Mouse (Mus musculus): Measurements from ENCODE around the gene Gm45808.
"Not testable (repeated sequence)": the region's sequence is repeated elsewhere in the genome, so short reads cannot be mapped to it uniquely, and the experiment has no call there.

Gene Gm45808

DNA sequence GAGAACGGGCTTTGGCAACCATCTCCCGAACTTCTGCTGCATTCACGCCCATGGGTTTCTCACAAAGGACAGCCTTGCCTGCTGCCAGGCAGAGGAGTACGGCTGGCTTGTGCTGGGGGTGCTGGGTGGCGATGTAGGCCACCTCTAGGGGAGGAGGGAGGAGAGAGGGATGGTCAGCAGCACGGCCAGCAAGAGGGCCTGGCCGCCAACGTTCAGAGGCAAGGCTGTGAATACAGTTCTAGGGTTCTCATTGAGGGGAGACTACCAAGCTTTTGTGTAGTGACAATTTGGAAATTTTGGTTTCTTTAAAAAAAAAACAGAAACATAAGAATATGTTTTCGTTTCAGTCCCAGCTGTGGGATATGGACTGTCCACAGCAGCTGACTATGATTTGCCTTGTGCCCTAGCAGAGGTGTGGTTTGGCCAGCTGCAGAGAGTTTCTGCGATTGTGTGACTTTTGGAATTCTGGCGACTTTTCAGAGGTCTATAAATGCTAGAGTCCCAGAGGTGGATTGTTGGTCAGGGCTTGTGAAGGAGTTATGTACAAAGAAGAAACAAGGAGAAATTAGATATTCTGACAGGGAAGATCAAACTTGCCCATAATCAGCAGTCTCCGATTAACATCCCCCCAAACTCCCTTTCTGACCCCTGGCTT, at the start of gene Gm45808:
Gm45808 (minus strand) TSS at position 51 of the 655 bp plus-strand sequence.
- no peak for DNase-seq (ENCODE audit: inconsistent age in 2 of 2, low spot score in 1 of 2)

DNA sequence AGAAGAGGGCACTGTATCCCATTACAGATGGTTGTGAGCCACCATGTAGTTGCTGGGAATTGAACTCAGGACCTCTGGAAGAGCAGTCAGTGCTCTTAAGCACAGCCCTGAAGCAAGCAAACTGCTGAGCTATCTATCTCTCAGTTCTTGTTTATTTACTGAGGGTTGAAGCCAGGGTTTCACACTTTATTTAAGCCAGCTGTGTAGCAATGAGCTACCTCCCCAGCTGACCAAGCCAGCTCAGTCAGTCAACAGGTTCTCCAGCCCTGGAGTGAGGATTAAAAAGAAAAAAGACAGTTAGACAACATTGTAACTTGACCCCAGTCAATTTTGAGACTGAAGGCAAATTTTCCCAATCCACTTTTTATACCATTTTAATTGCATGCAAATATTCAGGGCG, 49.1 kb upstream of the Gm45808 start:
- no peak for DNase-seq (ENCODE audit: inconsistent age in 2 of 2, low spot score in 1 of 2)

DNA sequence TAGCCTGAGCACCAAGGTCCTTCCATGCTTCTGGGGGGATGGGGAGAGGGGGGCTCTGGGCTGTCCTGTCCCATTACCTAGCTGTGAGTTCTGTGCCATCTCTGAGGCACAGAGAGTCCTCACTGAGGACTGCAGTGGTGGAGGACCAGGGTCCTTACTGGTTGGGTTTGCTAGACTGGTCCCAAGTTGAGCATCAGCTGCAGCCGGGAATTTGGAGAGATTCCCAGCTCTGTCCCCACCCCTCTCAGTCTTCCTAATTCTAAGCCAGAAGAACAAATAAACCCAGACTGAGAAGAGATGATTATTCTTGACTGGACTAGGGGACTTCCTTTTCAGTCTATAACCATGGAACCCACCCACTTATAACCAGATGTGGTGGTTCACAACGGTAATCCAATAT, 44.0 kb upstream of the Gm45808 start:
- DNase-seq (ENCODE audit: inconsistent age in 2 of 2, low spot score in 1 of 2): no peak

DNA sequence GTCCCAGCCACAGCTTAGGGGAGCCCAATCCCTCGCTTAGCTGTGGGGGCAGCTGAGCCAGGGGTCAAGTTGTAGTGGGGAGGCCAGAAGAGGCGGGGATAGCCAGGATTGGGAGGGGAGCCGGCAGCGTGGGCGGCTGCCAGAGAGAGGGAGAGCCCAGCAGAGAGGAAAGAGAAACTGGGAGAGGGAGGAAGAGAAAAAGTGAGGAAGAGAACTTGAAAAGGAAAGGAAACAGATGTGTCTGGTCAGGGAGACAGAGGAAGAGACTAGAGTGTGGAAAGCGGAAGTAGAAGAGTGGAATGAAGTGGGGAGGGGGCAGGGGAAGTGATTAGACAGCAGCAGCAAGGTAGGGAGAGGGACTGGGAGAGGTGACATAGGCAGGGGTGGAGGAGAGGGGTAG, 42.9 kb upstream of the Gm45808 start:
- no peak for DNase-seq (ENCODE audit: inconsistent age in 2 of 2, low spot score in 1 of 2)

DNA sequence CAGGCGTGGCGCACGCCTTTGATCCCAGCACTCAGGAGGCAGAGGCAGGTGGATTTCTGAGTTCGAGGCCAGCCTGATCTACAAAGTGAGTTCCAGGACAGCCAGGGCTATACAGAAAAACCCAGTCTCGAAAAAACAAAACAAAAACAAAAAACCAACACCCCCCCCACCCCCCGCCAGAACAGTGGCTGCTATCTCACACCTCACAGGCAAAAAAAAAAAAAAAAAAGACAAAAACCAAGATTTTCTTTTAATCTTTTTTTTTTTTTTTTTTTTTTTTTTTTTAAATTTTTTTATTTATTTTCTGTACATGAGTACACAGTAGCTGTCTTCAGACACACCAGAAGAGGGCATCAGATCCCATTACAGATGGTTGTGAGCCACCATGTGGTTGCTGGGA, 40.6 kb upstream of the Gm45808 start:
- DNase-seq (ENCODE audit: inconsistent age in 2 of 2, low spot score in 1 of 2): not testable (repeated sequence)

DNA sequence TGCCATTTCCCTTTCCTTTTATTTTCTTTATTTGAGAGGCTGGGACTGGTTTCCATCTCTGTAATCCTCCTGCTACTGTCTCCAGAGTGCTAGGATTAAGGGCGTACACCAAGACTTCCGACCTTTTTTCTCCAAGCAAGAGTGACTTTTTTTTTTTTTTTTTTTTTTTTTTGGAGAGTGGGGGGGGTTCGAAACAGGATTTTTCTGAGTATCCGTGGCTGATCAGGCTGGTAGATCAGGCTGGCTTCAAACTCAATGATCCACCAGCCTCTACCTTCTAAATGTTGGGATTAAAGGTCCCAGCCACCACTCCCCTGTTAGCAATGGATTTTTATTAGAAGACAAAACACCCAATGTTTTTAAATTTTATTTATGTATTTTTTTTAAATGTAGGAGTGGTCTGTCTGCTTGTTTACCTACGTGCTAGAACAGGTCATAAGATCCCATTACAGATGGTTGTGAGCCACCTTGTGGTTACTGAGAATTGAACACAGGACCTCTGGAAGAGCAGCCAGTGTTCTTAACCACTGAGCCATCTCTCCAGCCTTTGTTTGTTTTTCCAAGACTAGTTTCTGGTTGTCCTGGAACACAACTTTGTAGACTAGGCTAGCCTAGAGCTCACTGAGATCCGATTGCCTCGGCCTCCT, 40.0 kb upstream of the Gm45808 start:
- DNase-seq (ENCODE audit: inconsistent age in 2 of 2, low spot score in 1 of 2): peak in 1 of 2 experiments; percentile 75

DNA sequence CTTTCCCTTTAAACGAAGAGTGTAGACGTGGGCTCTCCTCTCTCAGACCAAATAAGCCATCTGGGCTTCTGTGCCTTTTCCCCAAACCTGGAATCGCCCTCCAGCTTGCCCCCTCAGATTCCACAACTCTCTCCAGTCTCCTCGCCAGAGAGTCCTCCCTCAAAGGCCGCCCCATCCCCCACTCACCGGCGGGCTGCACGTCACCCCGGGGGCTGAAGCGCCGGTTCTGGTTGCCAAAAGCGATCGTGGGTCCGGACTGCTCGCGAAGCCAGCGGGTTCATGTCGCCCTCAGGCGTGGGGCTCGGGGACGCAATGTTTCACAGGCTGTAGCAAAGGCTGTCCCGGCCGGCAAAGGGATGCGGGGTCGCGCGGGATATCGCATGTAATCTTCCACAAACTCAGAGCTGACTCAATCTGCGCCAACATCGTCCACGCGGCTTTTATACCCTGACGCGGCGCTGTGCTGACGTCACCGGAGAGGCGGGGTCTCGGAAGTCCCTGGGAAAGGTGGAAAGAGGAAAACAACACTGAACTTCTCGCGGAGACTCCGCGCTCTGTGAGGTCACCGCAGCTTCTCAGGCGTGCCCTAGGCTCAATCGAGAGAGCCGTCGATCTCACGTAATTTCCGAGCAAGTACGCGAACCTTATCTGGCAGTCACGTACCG, 39.3 kb upstream of the Gm45808 start, which contains the start of the genes Ppp1r15a and Plekha4:
Ppp1r15a (minus strand) TSS at position 460 of the 665 bp plus-strand sequence.
Plekha4 (plus strand) TSS at position 522 of the 665 bp plus-strand sequence.
- peak; percentile 96 to 100 for DNase-seq (ENCODE audit: inconsistent age in 2 of 2, low spot score in 1 of 2)

DNA sequence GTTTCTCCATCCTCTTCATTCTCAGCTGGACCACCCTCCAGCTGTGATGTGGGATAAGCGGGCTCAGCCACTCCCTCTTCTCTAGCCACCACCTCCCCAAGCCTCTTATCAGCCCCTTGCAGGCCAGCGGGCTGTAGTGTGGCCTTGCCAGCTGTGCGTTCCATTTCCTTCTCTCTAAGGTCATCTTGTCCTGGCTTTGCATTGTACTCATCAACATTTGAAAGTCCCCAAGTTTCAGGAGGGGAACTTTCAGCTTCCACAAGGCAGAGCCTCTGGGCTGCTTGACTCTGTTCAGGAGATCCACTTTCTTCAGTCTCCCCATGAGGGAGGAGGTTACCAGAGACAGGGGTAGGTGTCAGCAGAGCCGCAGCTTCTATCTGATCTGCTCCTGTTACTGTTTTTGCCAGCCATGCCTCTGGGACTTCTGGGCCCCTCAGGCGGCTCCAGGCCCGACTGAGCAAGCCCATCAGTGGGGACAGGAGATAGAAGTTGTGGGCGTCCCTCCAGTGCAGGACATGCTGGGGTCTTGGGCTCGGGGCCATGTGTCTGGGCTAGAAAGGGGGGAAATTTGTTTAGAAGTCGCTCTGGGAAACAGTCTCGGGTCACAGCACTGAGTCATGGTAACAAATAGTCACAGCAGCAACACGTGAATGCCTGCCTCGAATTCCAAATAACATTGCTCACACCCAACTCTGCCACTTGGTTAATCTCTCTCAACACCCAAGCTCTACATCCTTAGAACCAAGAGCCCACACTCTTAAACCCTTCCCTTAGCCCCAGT, 38.4 kb upstream of the Gm45808 start:
- peak; percentile 66 to 88 for DNase-seq (ENCODE audit: inconsistent age in 2 of 2, low spot score in 1 of 2)

DNA sequence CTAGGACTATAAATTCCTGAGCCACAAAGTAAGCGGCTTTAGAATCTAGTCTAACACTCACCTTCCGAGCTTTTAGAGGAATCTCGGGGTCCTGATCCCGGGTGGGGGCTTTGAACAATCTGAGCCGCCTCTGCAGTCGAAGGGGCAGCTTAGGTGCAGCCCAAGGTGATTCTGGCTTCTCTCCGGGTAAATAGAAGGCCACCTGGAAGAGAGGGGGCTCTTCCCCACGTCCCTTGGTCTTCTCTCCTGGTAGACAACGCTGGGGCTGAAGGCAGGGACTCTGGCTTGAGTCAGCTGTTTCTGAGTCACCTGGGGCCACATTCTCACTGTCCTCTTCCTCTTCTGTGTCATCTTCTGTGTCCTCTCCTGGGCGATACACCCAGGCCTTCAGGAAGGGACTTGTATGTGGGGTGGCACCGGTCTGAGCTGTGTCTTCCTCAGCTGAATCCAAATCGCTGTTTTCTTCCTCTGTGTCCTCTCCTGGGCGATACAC, 37.1 kb upstream of the Gm45808 start:
- peak; percentile 55 to 72 for DNase-seq (ENCODE audit: inconsistent age in 2 of 2, low spot score in 1 of 2)

DNA sequence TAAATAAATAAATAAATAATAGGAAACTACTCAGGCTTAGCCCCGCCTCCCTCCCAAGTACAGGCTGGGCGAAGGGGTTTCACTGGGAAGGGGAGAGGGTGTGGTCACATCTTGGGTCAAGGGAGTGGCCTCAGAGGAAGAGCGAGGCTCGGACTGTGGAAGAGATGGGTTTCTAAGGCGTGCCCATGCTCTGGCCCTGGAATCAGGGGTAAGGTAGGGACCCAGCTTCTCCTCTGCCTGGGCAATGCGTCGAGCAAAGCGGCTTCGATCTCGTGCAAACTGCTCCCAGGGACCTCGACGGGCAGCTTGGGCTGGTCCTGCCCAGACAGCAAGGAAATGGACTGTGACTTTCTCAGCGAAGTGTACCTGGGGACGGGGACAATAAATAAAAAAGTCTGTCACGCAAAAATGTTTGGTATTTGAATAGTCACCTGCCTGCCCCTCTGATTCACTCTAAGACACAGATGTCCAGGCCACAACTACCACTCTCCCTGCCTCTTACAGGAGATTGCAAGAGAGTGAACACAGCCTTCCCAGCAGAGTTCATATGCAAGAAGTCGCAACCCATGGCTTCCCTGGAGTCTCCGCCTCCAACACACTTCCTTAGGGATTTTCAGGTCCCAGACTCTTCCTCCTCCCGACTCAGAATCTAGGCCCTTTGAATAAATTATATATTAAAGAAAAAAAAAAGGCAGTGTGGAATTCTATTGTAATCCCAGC, 36.5 kb upstream of the Gm45808 start:
- DNase-seq (ENCODE audit: inconsistent age in 2 of 2, low spot score in 1 of 2): peak; percentile 41 to 63

DNA sequence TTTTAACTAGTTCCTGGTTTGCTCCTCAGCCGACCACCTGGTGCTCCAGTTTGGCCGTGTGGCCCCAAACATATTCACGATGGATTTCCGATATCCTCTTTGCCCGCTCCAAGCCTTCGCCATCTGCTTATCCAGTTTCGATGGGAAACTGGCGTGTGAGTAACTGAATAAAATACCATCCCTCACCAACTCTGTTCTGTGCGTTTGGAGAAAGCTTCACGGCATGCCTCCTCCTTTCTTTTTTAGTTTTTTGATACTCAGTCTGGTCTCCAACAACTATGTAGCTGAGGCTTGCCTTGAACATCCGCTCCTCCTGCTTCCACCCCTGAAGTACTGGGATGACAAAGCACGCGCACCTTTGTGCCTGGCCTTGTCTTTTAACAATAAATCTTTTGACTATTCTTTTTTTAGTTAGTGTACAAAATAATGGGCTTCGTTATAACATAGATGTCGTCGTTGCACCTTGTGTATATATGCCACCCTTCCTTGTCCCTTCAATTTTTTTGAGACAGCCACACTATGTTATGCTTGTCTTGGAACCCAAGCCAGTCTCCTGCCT, 35.7 kb upstream of the Gm45808 start:
- no peak for DNase-seq (ENCODE audit: inconsistent age in 2 of 2, low spot score in 1 of 2)

DNA sequence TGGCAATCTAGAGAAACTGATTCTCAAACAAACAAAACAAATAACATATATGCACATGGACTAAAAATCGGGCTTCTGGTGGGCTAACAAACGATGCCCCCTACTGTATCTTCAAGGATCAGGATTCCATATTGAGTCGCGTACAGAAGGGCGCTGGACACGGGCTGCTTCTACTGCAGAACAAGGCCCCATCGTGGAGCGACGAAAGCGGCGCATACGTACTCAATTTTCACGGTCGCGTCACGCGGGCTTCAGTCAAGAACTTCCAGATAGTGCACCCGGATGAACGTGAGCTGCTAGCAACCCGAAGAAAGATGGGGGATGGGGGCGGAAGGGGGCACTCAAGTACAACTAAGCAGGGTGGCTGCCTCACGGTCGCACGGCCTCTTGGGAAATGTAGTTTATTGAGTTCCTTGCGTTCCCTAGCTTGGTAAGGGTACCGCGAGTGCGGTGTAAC, 35.1 kb upstream of the Gm45808 start:
- peak; percentile 90 to 96 for DNase-seq (ENCODE audit: inconsistent age in 2 of 2, low spot score in 1 of 2)

DNA sequence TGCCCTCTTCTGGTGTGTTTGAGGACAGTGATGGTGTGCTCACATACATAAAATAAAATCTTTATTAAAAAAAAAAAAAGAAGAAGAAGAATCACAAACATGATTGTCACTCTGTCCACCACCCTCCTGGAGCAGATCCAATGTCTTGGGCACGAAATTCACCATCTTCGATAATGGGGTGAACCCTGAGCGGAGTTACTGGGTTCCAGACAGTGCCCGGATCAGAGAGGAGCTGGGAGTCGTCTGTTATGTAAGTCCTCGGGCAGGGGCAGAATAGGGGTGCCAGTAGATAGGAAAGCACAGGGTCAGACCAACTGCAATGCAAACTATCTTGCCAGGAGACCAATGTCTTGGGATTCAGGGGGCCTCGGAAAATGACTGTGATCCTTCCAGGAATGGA, 34.0 kb upstream of the Gm45808 start:
- DNase-seq (ENCODE audit: inconsistent age in 2 of 2, low spot score in 1 of 2): no peak

DNA sequence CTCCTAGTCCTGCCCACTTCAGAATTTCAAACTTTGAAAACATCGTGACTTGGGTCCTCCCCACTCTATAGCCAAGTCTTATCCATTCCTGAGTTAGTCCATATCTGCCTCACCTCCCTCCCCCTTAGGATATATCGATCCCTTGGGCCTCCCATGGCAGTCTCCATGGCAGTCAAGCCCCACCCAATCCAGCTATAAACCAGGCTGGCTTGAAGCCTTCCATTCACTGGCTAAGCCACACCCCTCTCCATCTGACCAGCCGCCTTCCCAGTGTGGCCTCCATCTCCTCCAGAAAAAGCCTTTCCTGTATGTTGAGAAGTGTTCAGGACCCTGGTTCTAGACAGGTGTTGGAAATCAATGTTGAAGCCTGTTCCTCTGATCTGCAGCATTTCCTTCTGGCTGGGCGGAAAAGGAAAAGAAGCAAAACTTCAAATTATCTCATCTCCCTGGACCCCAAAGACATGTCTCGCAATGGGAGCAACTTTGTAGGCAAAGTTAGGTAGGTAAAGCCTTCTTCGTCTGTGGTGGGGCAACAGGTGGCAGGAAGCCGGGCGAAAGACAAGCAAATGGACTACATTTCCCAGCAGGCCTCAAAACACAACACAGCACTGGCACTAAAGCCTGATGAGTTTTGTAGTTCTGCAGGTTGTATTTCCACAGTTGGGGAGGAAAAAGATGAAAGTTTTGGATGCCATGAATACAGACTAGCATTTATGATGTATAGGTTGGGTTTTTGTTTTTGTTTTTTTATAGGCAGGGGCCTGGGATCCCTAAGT, 32.9 kb upstream of the Gm45808 start:
- no peak for DNase-seq (ENCODE audit: inconsistent age in 2 of 2, low spot score in 1 of 2)

DNA sequence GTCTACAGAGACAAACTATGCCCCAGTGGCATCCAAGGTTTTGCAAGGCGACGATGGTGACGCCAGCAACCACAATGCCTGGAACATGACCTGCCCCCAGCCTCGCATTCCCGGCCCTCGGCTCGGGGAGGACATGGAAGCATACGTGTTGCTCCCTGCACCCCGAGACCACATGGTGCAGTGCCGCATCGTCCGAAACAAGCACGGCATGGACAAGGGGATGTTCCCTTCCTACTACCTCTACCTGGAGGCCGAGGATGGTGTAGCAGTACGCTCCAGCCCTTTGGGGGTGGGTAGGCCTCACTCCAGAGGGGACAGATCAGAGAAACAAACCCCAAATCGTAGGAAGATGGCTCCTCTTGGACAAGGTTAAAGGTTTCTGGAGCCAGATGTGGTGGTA, 32.0 kb upstream of the Gm45808 start:
- DNase-seq (ENCODE audit: inconsistent age in 2 of 2, low spot score in 1 of 2): no peak

DNA sequence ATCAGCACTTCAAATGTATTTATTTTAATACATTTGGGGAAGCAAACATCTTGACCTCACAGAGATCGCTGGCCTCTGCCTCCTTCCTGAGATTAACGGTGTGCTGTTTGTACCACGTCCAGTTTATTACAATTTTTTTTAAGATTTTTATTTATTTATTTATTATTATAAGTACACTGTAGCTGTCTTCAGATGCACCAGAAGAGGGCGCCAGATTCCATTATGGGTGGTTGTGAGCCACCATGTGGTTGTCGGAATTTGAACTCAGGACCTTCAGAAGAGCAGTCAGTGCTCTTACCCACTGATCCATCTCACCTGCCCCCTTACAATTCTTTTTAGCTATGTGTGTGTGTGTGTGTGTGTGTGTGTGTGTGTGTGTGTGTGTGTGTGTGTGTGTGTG, 30.2 kb upstream of the Gm45808 start:
- peak in 1 of 2 experiments; percentile 59 for DNase-seq (ENCODE audit: inconsistent age in 2 of 2, low spot score in 1 of 2)

DNA sequence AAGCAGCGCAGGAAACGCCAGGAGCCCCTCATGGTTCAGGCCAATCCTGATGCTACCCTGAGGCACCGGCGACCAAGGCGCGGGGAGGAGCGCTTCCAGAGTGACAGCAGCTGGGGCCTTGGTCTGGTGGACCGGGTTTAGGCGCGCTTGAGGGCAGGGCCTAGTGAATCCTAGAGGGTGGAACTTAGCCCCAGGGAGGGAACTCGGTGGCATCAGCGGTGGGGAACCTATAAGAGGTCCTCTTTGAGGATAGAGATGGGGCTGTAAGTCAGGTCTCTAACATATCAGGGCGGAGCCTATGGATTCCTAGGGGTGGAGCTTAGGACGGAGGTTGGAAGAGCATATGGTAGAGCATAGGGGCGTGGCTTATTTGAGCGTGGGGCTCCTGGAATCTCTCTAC, 28.8 kb upstream of the Gm45808 start:
- no peak for DNase-seq (ENCODE audit: inconsistent age in 2 of 2, low spot score in 1 of 2)

DNA sequence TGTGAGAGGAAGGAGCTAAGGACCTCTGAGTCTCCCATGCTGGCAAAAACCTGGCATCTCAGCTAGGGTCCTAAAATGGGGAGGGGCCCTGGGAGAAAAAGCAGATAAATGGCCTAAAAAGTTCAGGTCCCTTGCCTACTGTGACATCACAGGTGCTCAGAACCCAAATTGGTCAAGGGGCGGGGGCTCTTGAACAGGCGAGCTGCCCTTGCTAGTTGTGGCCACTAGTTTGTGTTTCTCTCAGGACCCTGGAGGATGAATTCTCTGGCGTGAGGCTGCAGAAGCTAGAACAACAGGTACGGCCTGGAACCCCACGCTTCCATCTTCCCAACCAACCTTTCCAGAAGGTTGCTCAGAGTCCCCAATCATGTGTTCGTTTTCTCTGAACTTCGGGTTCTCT, 27.8 kb upstream of the Gm45808 start:
- no peak for DNase-seq (ENCODE audit: inconsistent age in 2 of 2, low spot score in 1 of 2)

All from adrenal gland, adult (tissue).